Mouse (Mus musculus): ENCODE data around the gene Cul4a. TPM values are rescaled to one million over a fixed set of nuclear protein-coding genes. Genes with fewer than 3 reads are reported as not detected.
A peak's percentile ranks its signal among the peaks of the same experiment; 100 is the strongest.

Cul4a gene
- total and polyA plus RNA-seq, 3 experiments: 15.6 to 27.0 (median 23.9) TPM

DNA sequence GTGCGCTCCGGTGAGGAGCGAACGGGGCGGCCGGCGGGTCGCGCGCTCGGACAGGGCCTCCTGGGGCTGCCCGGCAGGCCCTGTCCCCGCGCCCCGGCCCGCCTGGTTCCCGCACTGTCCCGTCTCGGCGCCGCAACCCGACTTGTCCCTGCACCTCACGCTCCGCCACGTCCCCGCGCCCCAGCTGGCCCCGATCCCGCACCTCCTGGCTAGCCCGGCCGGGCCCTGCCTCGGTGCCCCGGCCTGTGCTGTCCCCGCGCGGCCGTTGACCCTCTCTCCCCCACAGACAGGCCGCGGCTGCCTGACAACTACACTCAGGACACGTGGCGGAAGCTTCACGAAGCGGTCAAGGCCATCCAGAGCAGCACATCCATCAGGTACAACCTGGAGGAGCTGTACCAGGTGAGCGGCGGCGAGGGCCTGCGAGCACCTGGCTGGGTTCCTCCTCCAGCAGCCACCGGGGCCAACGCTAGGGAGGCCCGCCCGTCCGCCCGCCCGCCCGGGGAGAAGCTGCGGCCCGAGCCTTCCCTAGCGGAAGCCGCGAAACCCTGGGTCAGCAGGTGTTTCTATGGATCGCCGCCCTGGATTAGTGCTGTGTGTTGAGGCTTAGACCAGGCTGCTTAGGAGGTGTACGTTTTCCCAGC lies 609 bp downstream of the Cul4a start:
- dilution Hi-C loops (cut with MboI; ENCODE audit: extremely low pct_ligation_motif_present, extremely low pct_unique_long_range_greater_than_20kb, low sequenced_read_pairs): no loop called here
- peaks cover 6 to 13% of the 10 kb centered on the region in 2 experiments; a peak in 3 of 4 replicates for H3K4me1 ChIP-seq (ENCODE audit: control insufficient read depth in 1 of 2, insufficient read depth in 2 of 2)

DNA sequence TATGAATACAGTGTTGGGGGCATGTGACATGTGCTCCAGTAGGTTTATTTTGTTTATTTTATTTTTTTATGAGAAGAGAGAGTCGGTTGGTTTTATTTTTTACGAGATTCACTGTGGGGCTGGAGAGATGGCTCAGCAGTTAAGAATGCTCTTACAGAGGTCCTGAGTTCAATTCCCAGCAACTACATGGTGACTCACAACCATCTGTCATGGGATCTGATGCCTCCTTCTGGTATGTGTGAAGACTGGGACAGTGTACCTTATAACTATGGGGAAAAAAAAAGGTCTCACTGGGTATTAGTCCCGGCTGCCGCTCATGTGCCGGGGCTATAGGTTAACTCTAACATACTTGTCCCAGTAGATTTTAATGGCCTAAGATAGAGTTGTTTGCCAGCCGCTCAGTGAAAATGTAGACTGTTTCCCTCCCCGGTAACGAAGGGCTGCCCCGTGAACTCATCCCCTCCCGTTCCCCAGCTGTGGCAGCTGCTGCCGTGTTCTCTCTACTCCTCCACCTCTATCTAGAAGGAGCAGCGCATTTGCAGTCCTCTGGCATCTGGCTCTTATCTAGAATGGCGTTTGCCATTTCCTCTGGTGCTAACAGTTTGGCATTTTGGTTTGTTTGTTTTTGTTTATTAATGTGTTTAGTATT lies 2.7 kb downstream of the Cul4a start:
- no peaks in the 10 kb centered on the region for H3K9me3 ChIP-seq (replicated peaks; ENCODE audit: low read length)
- no peak overlapping the region for H3K4me3 ChIP-seq (replicated peaks in 1 of 3; ENCODE audit: low read depth in 2 of 3, low read length in 2 of 3, poor library complexity in 1 of 3)
- no peak overlapping the region for H3K27ac ChIP-seq (ENCODE audit: insufficient read depth, low read depth)
- no peak for DNase-seq (ENCODE audit: extremely low read depth)
- peaks cover 13% of the 10 kb centered on the region for H3K79me2 ChIP-seq (replicated peaks; ENCODE audit: control insufficient read depth, extremely low read depth, insufficient read depth, poor library complexity, severe bottlenecking)
- in situ Hi-C loops (cut with MboI; ENCODE audit: low pct_ligation_motif_present, low pct_unique_long_range_greater_than_20kb, low sequenced_read_pairs): no loop called here
- H3K4me1 ChIP-seq (ENCODE audit: control insufficient read depth in 1 of 2, insufficient read depth in 2 of 2): peaks cover 12 to 23% of the 10 kb centered on the region in 2 experiments
- no peak overlapping the region for H3K4me2 ChIP-seq (ENCODE audit: insufficient read depth, low read depth, poor library complexity, severe bottlenecking)
- no peaks in the 10 kb centered on the region for H3K27me3 ChIP-seq (replicated peaks)
- TF ChIP-seq MAFK (IDR thresholded peaks at IDR 0.05; ENCODE audit: insufficient replicate concordance, low read length) (no peak), BHLHE40 (IDR thresholded peaks at IDR 0.05; ENCODE audit: low read depth, low read length) (no peak), JUND (conservative IDR thresholded peaks at IDR 0.05; ENCODE audit: low read depth, low read length) (no peak), USF2 (conservative IDR thresholded peaks at IDR 0.05; ENCODE audit: low read depth, low read length) (no peak), RCOR1 (conservative IDR thresholded peaks at IDR 0.05; ENCODE audit: low read depth, low read length) (no peak), ZMIZ1 (IDR thresholded peaks at IDR 0.05; ENCODE audit: low read depth, low read length) (no peak), ZNF384 (IDR thresholded peaks at IDR 0.05; ENCODE audit: low read depth, low read length) (no peak), POLR2A (IDR thresholded peaks at IDR 0.05; ENCODE audit: low read depth, low read length) (no peak), E2F4 (IDR thresholded peaks at IDR 0.05; ENCODE audit: insufficient replicate concordance, low read depth, low read length) (no peak), MYC (IDR thresholded peaks at IDR 0.05; ENCODE audit: low read depth, low read length) (no peak), UBTF (IDR thresholded peaks at IDR 0.05; ENCODE audit: low read depth, low read length) (no peak), IRF4 (IDR thresholded peaks at IDR 0.05; ENCODE audit: low read depth, low read length) (no peak), ELF1 (IDR thresholded peaks at IDR 0.05; ENCODE audit: low read depth, low read length) (no peak), MAX (IDR thresholded peaks at IDR 0.05; ENCODE audit: low read length) (no peak), NELFE (IDR thresholded peaks at IDR 0.05; ENCODE audit: low read depth, low read length) (no peak)
- peaks cover 0 to 28% of the 10 kb centered on the region in 2 experiments for H3K36me3 ChIP-seq (replicated peaks in 1 of 2; ENCODE audit: control insufficient read depth in 1 of 2, insufficient read depth in 1 of 2, low read length in 1 of 2)
- no peak overlapping the region for H3K9ac ChIP-seq (ENCODE audit: insufficient read depth, low read depth)
- dilution Hi-C loops (cut with MboI; ENCODE audit: extremely low pct_ligation_motif_present, extremely low pct_unique_long_range_greater_than_20kb, low sequenced_read_pairs): no loop called here

More for the DNA sequence above, 609 bp downstream of the Cul4a start:
- Histone ChIP-seq H3K36me3 (replicated peaks in 1 of 2; ENCODE audit: control insufficient read depth in 1 of 2, insufficient read depth in 1 of 2, low read length in 1 of 2) (peaks cover 0 to 21% of the 10 kb centered on the region in 2 experiments), H3K9me3 (replicated peaks; ENCODE audit: low read length) (no peaks in the 10 kb centered on the region), H3K79me2 (replicated peaks; ENCODE audit: control insufficient read depth, extremely low read depth, insufficient read depth, poor library complexity, severe bottlenecking) (peaks cover 13% of the 10 kb centered on the region), H3K4me2 (ENCODE audit: insufficient read depth, low read depth, poor library complexity, severe bottlenecking) (peak overlapping the region; percentile 62), H3K4me3 (replicated peaks in 1 of 3; ENCODE audit: low read depth in 2 of 3, low read length in 2 of 3, poor library complexity in 1 of 3) (peak overlapping the region; percentile 72 to 100 (median 89)), H3K27ac (ENCODE audit: insufficient read depth, low read depth) (no peak overlapping the region), H3K9ac (ENCODE audit: insufficient read depth, low read depth) (peak overlapping the region; percentile 81), H3K27me3 (replicated peaks) (no peaks in the 10 kb centered on the region)
- no peak for TF ChIP-seq TBP (conservative IDR thresholded peaks at IDR 0.05; ENCODE audit: low read depth, low read length)
- no peak for TF ChIP-seq JUND (conservative IDR thresholded peaks at IDR 0.05; ENCODE audit: low read depth, low read length)
- peak; percentile 43; the same call in 1 of the 2 replicates for TF ChIP-seq SIN3A (IDR thresholded peaks at IDR 0.05; ENCODE audit: low read length)
- peak; percentile 20; the same call in 1 of the 2 replicates for TF ChIP-seq MAX (IDR thresholded peaks at IDR 0.05; ENCODE audit: low read length)
- no peak for TF ChIP-seq ETS1 (conservative IDR thresholded peaks at IDR 0.05; ENCODE audit: low read depth, low read length)
- no peak for TF ChIP-seq USF1 (IDR thresholded peaks at IDR 0.05; ENCODE audit: low read depth, low read length)
- no peak for TF ChIP-seq RAD21 (IDR thresholded peaks at IDR 0.05; ENCODE audit: low read depth, low read length)
- TF ChIP-seq MXI1 (IDR thresholded peaks at IDR 0.05; ENCODE audit: low read depth, low read length): 0 out of 2 replicates have a peak, but pooled peaks have one; percentile 11
- TF ChIP-seq ZC3H11A (IDR thresholded peaks at IDR 0.05; ENCODE audit: low read depth, low read length): no peak
- peak; percentile 19 for DNase-seq (ENCODE audit: extremely low read depth)
- in situ Hi-C loops (cut with MboI; ENCODE audit: low pct_ligation_motif_present, low pct_unique_long_range_greater_than_20kb, low sequenced_read_pairs): no loop called here

Data from CH12.LX (cell line).